Mouse (Mus musculus): ENCODE results near the gene Prss36. TPM values are rescaled to one million over a fixed set of nuclear protein-coding genes. Genes with fewer than 3 reads are reported as not detected.

The Prss36 gene
- total and polyA plus RNA-seq, 3 experiments: 6.1 to 8.3 (median 7.7) TPM

DNA sequence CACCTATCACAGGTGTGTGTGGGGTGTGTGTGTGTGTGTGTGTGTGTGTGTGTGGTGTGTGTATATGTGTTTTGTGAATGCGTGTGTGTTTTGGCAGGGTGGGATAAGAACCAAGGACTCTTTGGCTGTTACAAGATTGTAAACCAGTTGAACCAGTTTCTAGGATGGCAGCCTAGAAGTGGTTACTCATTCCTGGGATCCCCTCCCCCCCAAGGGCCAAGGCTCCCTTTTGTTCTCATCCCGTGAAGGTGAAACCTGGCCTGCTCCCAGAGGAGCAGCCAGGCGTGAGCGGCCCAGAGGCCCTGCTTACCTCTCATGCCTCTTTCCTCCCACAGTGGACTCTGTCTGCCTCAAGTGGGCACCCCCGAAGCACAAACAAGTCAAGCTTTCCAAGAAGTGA, 21.3 kb downstream of the Prss36 start:
- Histone ChIP-seq H3K79me2 (replicated peaks; ENCODE audit: control insufficient read depth, extremely low read depth, insufficient read depth, poor library complexity, severe bottlenecking) (no peaks in the 10 kb centered on the region), H3K27ac (ENCODE audit: insufficient read depth, low read depth) (no peak overlapping the region), H3K4me3 (replicated peaks in 1 of 3; ENCODE audit: low read depth in 2 of 3, low read length in 2 of 3, poor library complexity in 1 of 3) (no peak overlapping the region), H3K9me3 (replicated peaks; ENCODE audit: low read length) (no peaks in the 10 kb centered on the region), H3K9ac (ENCODE audit: insufficient read depth, low read depth) (no peak overlapping the region), H3K36me3 (replicated peaks in 1 of 2; ENCODE audit: control insufficient read depth in 1 of 2, insufficient read depth in 1 of 2, low read length in 1 of 2) (peaks cover 24 to 60% of the 10 kb centered on the region in 2 experiments), H3K4me1 (ENCODE audit: control insufficient read depth in 1 of 2, insufficient read depth in 2 of 2) (peaks cover 5 to 26% of the 10 kb centered on the region in 2 experiments), H3K27me3 (replicated peaks) (no peaks in the 10 kb centered on the region), H3K4me2 (ENCODE audit: insufficient read depth, low read depth, poor library complexity, severe bottlenecking) (no peak overlapping the region)
- dilution Hi-C loops (cut with MboI; ENCODE audit: extremely low pct_ligation_motif_present, extremely low pct_unique_long_range_greater_than_20kb, low sequenced_read_pairs): no loop called here
- no peak for DNase-seq (ENCODE audit: extremely low read depth)
- in situ Hi-C loops (cut with MboI; ENCODE audit: low pct_ligation_motif_present, low pct_unique_long_range_greater_than_20kb, low sequenced_read_pairs): loop anchor here (10.0 kb wide), 1 partner anchor 1220 kb away; the partner anchor contains the start of gene Coro1a
- no peak for TF ChIP-seq MYC (IDR thresholded peaks at IDR 0.05; ENCODE audit: low read depth, low read length)
- no peak for TF ChIP-seq USF2 (conservative IDR thresholded peaks at IDR 0.05; ENCODE audit: low read depth, low read length)
- no peak for TF ChIP-seq PAX5 (IDR thresholded peaks at IDR 0.05; ENCODE audit: low read length)
- TF ChIP-seq CHD2 (IDR thresholded peaks at IDR 0.05; ENCODE audit: low read length): no peak

DNA sequence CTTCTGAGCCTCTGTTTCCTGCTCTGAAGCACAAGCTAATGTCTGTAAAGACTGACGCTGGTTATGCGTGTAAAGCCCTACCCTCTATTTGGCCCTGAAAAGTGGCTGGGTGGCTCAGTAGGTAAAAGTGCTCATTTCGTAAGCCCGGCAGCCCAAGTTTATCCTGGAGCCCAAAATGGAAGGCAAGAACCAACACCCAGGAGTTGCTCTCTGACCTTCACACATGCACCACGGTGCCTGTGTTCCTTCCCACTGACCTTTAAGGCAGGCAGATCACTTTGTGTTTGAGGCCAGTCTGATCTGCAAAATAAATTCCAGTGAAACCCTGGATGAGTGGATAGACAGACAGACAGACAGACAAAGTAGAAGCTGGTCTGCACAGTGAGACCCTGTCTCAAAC, 22.8 kb downstream of the Prss36 start:
- dilution Hi-C loops (cut with MboI; ENCODE audit: extremely low pct_ligation_motif_present, extremely low pct_unique_long_range_greater_than_20kb, low sequenced_read_pairs): no loop called here
- TF ChIP-seq ZMIZ1 (IDR thresholded peaks at IDR 0.05; ENCODE audit: low read depth, low read length): no peak
- no peak for TF ChIP-seq IRF4 (IDR thresholded peaks at IDR 0.05; ENCODE audit: low read depth, low read length)
- TF ChIP-seq TBP (conservative IDR thresholded peaks at IDR 0.05; ENCODE audit: low read depth, low read length): no peak
- no peak for TF ChIP-seq MAZ (IDR thresholded peaks at IDR 0.05; ENCODE audit: low read depth, low read length)
- no peak for TF ChIP-seq MYC (IDR thresholded peaks at IDR 0.05; ENCODE audit: low read depth, low read length)
- no peak for TF ChIP-seq MAX (IDR thresholded peaks at IDR 0.05; ENCODE audit: low read length)
- TF ChIP-seq BHLHE40 (IDR thresholded peaks at IDR 0.05; ENCODE audit: low read depth, low read length): no peak
- TF ChIP-seq RCOR1 (conservative IDR thresholded peaks at IDR 0.05; ENCODE audit: low read depth, low read length): no peak
- no peak for TF ChIP-seq ETS1 (conservative IDR thresholded peaks at IDR 0.05; ENCODE audit: low read depth, low read length)
- TF ChIP-seq HCFC1 (IDR thresholded peaks at IDR 0.05; ENCODE audit: low read depth, low read length): no peak
- no peak for TF ChIP-seq KAT2A (IDR thresholded peaks at IDR 0.05; ENCODE audit: insufficient replicate concordance, low read length)
- TF ChIP-seq ELF1 (IDR thresholded peaks at IDR 0.05; ENCODE audit: low read depth, low read length): no peak
- TF ChIP-seq NRF1 (IDR thresholded peaks at IDR 0.05; ENCODE audit: low read depth, low read length): no peak
- TF ChIP-seq UBTF (IDR thresholded peaks at IDR 0.05; ENCODE audit: low read depth, low read length): no peak
- no peak for TF ChIP-seq EP300 (IDR thresholded peaks at IDR 0.05; ENCODE audit: low read length)
- TF ChIP-seq SIN3A (IDR thresholded peaks at IDR 0.05; ENCODE audit: low read length): no peak
- no peak for TF ChIP-seq E2F4 (IDR thresholded peaks at IDR 0.05; ENCODE audit: insufficient replicate concordance, low read depth, low read length)
- TF ChIP-seq NELFE (IDR thresholded peaks at IDR 0.05; ENCODE audit: low read depth, low read length): no peak
- TF ChIP-seq ZNF384 (IDR thresholded peaks at IDR 0.05; ENCODE audit: low read depth, low read length): no peak
- no peak for TF ChIP-seq POLR2AphosphoS2 (IDR thresholded peaks at IDR 0.05; ENCODE audit: low read depth, low read length)
- H3K79me2 ChIP-seq (replicated peaks; ENCODE audit: control insufficient read depth, extremely low read depth, insufficient read depth, poor library complexity, severe bottlenecking): no peaks in the 10 kb centered on the region
- H3K4me2 ChIP-seq (ENCODE audit: insufficient read depth, low read depth, poor library complexity, severe bottlenecking): no peak overlapping the region
- in situ Hi-C loops (cut with MboI; ENCODE audit: low pct_ligation_motif_present, low pct_unique_long_range_greater_than_20kb, low sequenced_read_pairs): loop anchor here (10.0 kb wide), 1 partner anchor 1219 kb away; the partner anchor contains the start of gene Coro1a
- no peak overlapping the region for H3K4me3 ChIP-seq (replicated peaks in 1 of 3; ENCODE audit: low read depth in 2 of 3, low read length in 2 of 3, poor library complexity in 1 of 3)
- no peaks in the 10 kb centered on the region for H3K27me3 ChIP-seq (replicated peaks)
- H3K27ac ChIP-seq (ENCODE audit: insufficient read depth, low read depth): no peak overlapping the region
- H3K9me3 ChIP-seq (replicated peaks; ENCODE audit: low read length): no peaks in the 10 kb centered on the region
- peaks cover 5 to 19% of the 10 kb centered on the region in 2 experiments for H3K4me1 ChIP-seq (ENCODE audit: control insufficient read depth in 1 of 2, insufficient read depth in 2 of 2)
- DNase-seq (ENCODE audit: extremely low read depth): no peak
- H3K9ac ChIP-seq (ENCODE audit: insufficient read depth, low read depth): no peak overlapping the region
- peaks cover 24 to 67% of the 10 kb centered on the region in 2 experiments for H3K36me3 ChIP-seq (replicated peaks in 1 of 2; ENCODE audit: control insufficient read depth in 1 of 2, insufficient read depth in 1 of 2, low read length in 1 of 2)
